Mouse (Mus musculus): Measurements from ENCODE around the gene Fdps. TPM values are rescaled to one million over a fixed set of nuclear protein-coding genes. Genes with fewer than 3 reads are reported as not detected.

Gene Fdps
- total RNA-seq (2021), result 100 to 1,000 TPM; 208 to 632 TPM
- polyA plus RNA-seq (2012; rRNA removed), result 253 and 549 TPM in 2 replicates
- long read RNA-seq, transcript Fdps-201 (10 exons, 1,237 nt), result major isoform, 124 of 158 reads
- long read RNA-seq, transcript Fdps-203 (11 exons, 1,382 nt), result minor isoform, 12 of 158 reads
- long read RNA-seq, partial matches to known transcripts, result 14 of 158 reads
- long read RNA-seq, other reads (novel, unspliced or antisense), result 6 of 158 reads

- DNase-seq, result peak; percentile 97
Observed at GRCm38 (mm10) chr3:89101812-89102494, at the start of gene Fdps. Fdps (minus strand) TSS chr3:89101959.

DNA sequence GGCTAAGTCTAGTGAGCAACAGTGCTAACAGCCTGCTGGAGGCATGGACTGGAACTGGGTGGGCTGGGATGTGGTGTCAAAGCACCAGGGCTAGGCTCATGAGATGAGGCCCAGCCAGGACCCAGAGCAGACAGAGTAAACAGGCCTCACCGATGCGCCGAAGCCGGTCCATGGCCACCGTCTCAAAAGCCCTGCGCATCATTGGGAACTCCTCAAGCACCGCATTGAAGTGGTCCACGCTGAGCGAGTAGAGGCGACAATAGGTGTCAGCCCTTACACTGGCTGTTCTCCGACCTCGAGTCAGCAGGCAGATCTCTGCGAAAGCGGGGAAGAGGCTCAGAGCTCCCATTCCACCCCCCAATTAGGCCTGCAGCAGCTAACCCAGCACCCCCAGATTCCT lies 46.8 kb upstream of the Fdps start:
- DNase-seq, result no peak

- no peak for DNase-seq
Observed at GRCm38 (mm10) chr3:89147979-89148311, 46.2 kb upstream of the Fdps start.

GRCm38 (mm10) chr3:89147101-89147978 lies 45.6 kb upstream of the Fdps start:
- peak; percentile 44 for DNase-seq

DNA sequence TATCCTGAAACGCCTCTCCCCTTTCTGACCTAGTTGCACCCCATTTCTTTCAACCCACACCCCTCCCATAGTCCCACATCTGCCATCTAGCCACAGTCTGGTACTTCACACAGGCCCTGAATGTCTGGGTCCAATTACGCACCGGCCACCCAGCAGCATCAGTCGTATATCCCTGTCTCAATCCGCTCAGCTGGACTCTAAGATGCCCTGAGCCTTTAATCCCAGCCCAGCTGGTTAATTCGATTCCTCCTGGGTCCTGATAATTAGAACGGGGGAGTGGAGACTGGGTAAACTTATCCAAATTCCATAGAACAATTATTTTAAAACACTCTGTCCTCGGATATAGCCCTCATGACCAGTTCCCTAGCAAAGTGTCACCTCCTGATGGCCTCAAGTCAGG lies 43.8 kb upstream of the Fdps start:
- no peak for DNase-seq

DNA sequence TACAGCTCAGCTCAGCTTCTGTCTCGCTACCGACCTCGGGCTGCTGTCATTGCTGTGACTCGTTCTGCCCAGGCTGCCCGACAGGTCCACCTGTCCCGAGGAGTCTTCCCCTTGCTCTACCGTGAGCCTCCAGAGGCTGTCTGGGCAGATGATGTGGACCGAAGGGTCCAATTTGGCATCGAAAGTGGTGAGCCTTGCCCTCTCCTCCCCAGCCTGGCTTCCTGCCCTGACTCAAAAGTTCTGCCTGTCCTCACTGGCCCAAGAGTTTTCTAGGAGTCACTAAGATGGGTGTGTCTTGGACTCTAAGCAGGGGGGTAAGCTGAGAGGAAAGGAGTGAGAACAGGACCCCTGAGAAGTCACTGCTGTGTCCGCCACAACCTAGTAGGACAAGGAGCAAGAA lies 43.1 kb upstream of the Fdps start:
- DNase-seq, result no peak

GRCm38 (mm10) chr3:89136365-89136764 lies 34.6 kb upstream of the Fdps start:
- no peak for DNase-seq

GRCm38 (mm10) chr3:89135958-89136357 lies 34.2 kb upstream of the Fdps start, which contains the start of gene Pklr:
Pklr (plus strand) TSS chr3:89136142.
- no peak for DNase-seq

- no peak for DNase-seq
Observed at GRCm38 (mm10) chr3:89133752-89134151, 32.0 kb upstream of the Fdps start.

DNA sequence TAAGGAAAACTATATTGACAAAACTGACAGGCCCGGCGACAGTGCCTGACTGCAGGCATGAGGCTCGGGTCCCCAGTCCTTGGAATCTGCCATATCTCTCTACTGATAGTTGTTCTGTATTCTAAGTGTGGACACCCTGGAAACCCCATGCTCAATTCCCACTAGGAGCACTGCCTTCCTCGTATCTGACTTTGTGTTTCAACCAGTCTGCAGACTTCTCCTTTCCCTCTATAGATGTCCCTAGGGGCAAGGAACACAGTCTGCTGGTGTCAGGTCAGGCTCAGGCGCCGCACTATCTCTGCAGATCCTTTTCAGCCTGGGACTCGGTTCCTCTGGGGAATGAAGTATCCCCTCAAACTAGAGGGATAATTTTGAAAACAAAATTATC lies 31.3 kb upstream of the Fdps start:
- no peak for DNase-seq

DNA sequence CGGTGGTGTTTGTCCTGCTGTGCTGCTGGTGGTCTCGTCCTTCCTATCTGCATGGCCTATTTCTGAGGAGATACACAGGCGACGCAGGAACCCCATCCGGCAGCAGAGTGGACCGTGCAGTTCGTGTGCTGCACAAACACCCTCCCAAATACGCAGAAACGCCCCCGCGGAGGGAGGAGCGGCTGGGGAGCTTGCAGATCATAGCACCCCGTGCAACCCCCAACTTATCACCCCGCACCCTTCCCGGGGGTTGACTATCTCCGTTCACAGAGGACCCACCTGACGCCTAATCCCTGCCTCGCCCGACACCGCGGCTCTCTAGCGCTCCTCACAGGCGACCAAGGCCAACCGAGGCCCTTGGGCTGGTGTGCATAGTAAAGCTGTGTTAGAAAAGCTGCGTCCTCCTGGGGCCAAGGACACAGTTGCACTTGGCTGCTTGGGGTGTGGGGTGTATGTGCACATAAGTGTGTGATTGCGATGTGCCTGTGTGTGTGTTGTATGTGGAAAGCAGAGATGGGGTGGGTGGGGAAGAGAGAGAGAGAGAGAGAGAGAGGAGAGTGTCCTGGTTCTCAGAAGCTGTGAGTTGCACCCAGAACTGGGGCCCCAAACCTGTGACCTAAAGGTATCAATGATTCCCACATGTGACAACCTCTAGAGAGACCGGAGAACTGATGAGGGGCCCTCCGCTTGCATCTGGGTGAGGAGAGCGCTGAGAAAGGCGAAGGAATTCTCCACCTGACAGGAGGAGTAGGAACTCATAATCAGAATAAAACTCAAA lies 30.7 kb upstream of the Fdps start:
- DNase-seq, result peak; percentile 79

- no peak for DNase-seq
Observed at GRCm38 (mm10) chr3:89131816-89132215, 30.1 kb upstream of the Fdps start.

GRCm38 (mm10) chr3:89129908-89130307 lies 28.1 kb upstream of the Fdps start:
- DNase-seq, result peak; percentile 26

DNA sequence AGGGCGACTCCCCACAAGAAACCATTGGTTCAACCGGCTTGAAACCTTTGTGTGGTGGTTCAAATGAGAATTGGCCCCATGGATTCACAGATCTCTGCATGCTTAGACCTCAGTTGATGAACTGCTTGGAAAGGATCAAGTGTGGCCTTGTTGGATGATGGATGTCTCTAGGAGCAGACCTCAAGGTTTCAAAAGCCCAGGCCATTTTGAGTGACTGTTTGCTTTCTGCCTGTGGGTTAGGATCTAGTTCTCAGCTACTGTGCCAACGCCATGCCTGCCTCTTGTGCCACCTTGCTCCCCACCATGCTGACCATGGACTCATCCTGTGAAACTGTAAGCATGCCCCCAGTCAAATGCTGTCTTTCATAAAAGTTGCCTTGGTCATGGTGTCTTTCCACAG lies 24.2 kb upstream of the Fdps start:
- DNase-seq, result peak; percentile 52

DNA sequence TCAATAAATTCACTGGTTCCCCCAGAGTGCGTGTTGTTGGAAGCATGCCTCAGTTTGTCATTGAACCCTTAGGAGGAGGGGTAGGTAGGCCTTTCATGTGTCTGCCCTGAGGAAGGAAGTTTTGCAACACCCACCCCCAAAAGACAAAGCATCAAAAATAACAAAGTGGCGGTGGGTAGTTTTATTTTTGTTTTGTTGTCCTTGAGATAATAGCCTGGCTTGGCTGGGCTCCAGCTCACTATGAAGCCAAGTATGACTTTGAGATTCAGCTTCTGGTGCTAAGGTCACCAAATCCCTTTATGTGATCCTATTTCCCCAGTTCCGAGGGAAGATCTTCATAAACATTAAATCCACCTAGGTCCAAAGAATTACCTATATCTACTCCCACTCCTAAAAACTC lies 22.5 kb upstream of the Fdps start:
- DNase-seq, result peak; percentile 69

GRCm38 (mm10) chr3:89123313-89123712 lies 21.6 kb upstream of the Fdps start:
- DNase-seq, result peak; percentile 84

DNA sequence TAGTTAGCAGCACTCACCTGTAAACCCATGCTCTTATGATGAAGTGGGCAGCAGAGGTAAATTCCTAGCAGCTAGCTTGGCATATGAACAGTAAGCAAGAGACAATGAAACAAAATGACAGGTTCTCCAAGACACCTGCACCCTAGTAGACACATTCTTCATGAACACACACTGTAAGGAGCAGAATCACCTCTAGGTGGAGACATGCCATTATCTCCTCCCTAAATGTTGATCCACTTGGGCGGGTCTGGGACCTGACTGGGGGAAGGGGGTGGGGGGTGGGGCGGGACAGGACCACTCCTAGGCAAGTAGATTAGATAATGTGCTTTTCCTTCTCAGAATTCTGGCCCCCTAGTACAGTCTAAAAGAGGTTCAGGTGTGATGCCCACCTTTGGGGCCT lies 13.8 kb upstream of the Fdps start:
- DNase-seq, result peak; percentile 21

GRCm38 (mm10) chr3:89113058-89113457 lies 11.3 kb upstream of the Fdps start:
- DNase-seq, result peak; percentile 16

DNA sequence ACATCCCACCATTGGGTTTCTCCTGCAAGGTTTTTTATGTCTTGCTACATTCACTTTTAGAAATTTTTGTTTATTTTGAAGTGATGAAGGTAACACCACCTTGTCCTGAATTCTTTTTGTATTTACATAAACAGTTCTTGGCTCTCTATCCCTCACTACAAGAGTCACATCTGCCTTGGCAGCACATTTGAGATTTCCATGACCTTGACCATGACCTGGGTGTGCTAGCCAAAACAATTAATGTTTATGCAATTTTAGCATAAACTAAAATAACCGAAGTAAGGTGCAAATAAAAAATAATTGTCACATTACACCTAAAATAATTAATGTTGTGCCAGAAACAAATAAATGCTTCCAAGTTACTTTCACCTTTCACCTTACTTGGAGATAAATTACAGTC lies 6.4 kb upstream of the Fdps start:
- peak; percentile 60 for DNase-seq

GRCm38 (mm10) chr3:89107545-89107944 lies 5.8 kb upstream of the Fdps start:
- DNase-seq, result peak; percentile 30

DNA sequence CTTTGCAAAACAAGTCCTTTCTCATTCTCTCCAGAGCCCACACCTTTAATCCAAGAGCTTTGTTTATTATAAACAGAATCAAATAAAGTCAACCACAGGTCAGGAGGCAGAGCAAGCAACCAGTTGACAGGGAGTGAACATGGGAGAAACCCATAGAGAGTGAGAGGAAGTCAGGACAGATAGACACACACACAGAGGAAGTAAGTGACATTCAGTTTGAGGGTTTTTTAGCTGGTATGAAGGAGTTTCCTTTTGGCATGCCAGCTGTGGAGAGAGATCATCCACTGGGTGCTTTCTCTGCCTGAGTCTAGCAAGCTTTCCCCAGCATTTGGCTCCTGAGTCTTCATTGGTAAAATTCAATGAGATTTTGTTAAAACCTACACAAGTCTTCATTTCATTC lies 5.1 kb upstream of the Fdps start:
- no peak for DNase-seq

- no peak for DNase-seq
Observed at GRCm38 (mm10) chr3:89103291-89103595, 1.5 kb upstream of the Fdps start.

All from adrenal gland, adult 2 months (tissue).